Mouse (Mus musculus): ENCODE data around the gene Sestd1. TPM values are rescaled to one million over a fixed set of nuclear protein-coding genes. Genes with fewer than 3 reads are reported as not detected.

Sestd1 gene
- polyA plus RNA-seq (2012; fragmentation: generic; extraction: Trizol) = 11.3 TPM

DNA sequence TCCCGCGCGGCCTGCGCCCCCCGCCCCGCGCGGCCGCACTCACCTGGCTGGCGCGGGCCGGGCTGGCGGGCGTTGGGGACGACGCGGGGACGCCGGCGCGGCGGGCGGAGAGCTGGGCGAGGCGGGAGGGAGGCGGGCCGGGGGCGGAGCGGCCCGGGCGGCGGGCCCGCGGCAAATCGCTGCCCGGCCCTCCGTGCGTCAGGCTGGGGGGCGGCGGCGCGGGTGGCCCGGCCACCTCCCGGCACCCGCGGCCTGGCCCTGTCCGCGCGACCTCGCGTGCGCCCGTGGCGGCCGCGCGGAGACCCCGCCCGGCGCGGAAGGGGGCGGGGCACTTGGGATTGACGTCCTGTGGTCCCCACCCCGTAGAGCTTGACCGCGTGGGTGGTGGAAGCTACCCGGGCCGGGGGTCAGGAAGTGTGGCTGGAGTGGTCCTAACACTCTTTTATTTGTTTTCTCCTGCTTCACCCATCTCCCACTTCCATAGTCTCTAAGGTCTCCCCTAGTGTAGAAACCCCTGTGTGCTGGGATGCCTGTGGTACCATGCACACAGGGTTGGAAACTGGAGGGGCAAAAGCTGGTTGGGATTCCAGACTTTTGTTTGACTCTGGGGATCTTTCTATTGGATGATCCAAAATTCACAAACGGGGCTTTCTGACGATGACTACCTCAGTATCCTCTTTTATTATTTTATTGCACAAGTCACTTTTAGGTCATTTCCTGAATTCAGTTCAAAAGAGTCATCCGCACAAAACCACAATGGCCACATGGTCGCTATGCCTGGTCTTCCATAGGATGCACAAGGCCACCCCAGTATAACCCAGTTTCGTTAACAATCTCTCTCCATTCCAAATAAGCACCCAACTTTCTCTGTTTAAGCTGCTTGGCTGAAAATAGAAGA lies at the start of gene Sestd1:
Gene Sestd1 (minus strand): TSS at position 81 of the 898 bp plus-strand sequence.
- Histone ChIP-seq H3K4me3 (peak within 1 kb of the TSS; percentile 34), H3ac (ENCODE audit: control insufficient read depth, insufficient read length) (peak within 1 kb of the TSS; percentile 29), H3K79me2 (ENCODE audit: control insufficient read depth, insufficient read depth) (peaks cover 41% of the 10 kb centered on the region), H3K27me3 (ENCODE audit: control insufficient read depth, insufficient read depth, insufficient read length) (no peaks in the 10 kb centered on the region), H3K4me2 (ENCODE audit: low read depth) (peak within 1 kb of the TSS; percentile 86), H3K36me3 (ENCODE audit: control insufficient read depth, insufficient read depth) (no peaks in the 10 kb centered on the region)
- TF ChIP-seq CEBPB (IDR thresholded peaks at IDR 0.05; ENCODE audit: insufficient read depth, poor library complexity, severe bottlenecking) (peak; percentile 83), TCF12 (IDR thresholded peaks at IDR 0.05; ENCODE audit: insufficient read depth, poor library complexity, severe bottlenecking) (no peak), MYOD1 (IDR thresholded peaks at IDR 0.05; ENCODE audit: control insufficient read depth in 1 of 3, insufficient read length in 2 of 3, low read depth in 2 of 3) (peak in 1 of 3 experiments; percentile 9), MAX (IDR thresholded peaks at IDR 0.05; ENCODE audit: low read depth) (no peak), TCF3 (IDR thresholded peaks at IDR 0.05; ENCODE audit: insufficient read length, low read depth) (no peak), E2F4 (IDR thresholded peaks at IDR 0.05; ENCODE audit: insufficient read depth) (no peak), USF1 (IDR thresholded peaks at IDR 0.05; ENCODE audit: low read depth) (peak; percentile 57), MYOG (IDR thresholded peaks at IDR 0.05; ENCODE audit: control insufficient read depth in 1 of 3, insufficient read depth in 1 of 3, insufficient read length in 2 of 3, low read depth in 2 of 3) (peak in 1 of 3 experiments; percentile 17), POLR2A (IDR thresholded peaks at IDR 0.05; ENCODE audit: insufficient read length, low read depth) (peak; percentile 70), POLR2AphosphoS2 (IDR thresholded peaks at IDR 0.05; ENCODE audit: insufficient read length, low read depth) (peak; percentile 27), REST (IDR thresholded peaks at IDR 0.05; ENCODE audit: insufficient read depth, insufficient read length) (no peak), SRF (IDR thresholded peaks at IDR 0.05; ENCODE audit: control insufficient read depth, insufficient read length, low read depth) (no peak)

DNA sequence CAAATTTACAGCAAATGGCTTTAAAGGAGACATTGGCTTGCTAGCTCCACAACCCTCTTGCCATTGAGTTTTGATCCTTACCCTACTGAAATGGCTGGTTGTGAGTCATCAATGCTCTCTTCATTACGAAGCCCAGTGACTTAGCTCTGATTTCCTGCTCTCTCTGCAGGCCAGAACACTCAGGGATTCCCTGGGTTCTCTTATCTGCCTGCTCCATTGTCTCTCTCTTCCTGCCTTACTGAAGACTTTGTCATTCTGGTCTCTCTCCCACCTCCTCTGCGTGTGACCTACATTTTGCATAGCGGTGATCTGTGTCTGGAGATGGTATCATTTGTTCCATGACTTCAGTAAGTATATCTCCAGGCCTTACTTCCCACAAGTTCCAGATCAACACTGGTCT lies 46.9 kb upstream of the Sestd1 start:
- TF ChIP-seq MAX (IDR thresholded peaks at IDR 0.05; ENCODE audit: low read depth) (no peak), TCF12 (IDR thresholded peaks at IDR 0.05; ENCODE audit: insufficient read depth, poor library complexity, severe bottlenecking) (no peak), E2F4 (IDR thresholded peaks at IDR 0.05; ENCODE audit: insufficient read depth) (no peak), POLR2AphosphoS2 (IDR thresholded peaks at IDR 0.05; ENCODE audit: insufficient read length, low read depth) (no peak), USF1 (IDR thresholded peaks at IDR 0.05; ENCODE audit: low read depth) (no peak), MYOG (IDR thresholded peaks at IDR 0.05; ENCODE audit: control insufficient read depth in 1 of 3, insufficient read depth in 1 of 3, insufficient read length in 2 of 3, low read depth in 2 of 3) (no peak), TCF3 (IDR thresholded peaks at IDR 0.05; ENCODE audit: insufficient read length, low read depth) (no peak)
- Histone ChIP-seq H3K27me3 (ENCODE audit: control insufficient read depth, insufficient read depth, insufficient read length) (no peaks in the 10 kb centered on the region), H3K4me3 (no peak overlapping the region), H3ac (ENCODE audit: control insufficient read depth, insufficient read length) (no peak overlapping the region), H3K36me3 (ENCODE audit: control insufficient read depth, insufficient read depth) (no peaks in the 10 kb centered on the region), H3K4me2 (ENCODE audit: low read depth) (no peak overlapping the region), H3K79me2 (ENCODE audit: control insufficient read depth, insufficient read depth) (no peaks in the 10 kb centered on the region)

DNA sequence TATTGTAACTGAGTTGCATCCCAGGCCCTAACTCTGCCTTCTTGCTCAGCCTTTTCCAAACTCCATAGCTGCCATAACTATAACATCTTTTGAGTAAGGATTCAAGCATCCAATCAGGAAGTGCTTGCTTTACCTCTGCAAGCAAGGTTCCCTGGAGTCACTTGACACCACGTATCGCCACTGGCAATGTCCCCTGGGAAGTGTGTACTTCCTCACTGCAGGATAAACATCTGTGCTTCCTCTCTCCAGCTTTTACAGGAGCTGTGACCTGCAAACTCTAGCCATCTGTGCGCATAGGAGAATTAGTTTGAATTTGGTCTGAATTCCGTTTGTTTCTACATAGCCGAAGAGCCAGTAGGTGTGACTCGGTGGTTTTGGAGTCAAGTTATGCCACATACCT lies 43.3 kb upstream of the Sestd1 start:
- H3K79me2 ChIP-seq (ENCODE audit: control insufficient read depth, insufficient read depth) = no peaks in the 10 kb centered on the region
- H3K36me3 ChIP-seq (ENCODE audit: control insufficient read depth, insufficient read depth) = no peaks in the 10 kb centered on the region
- no peaks in the 10 kb centered on the region for H3K27me3 ChIP-seq (ENCODE audit: control insufficient read depth, insufficient read depth, insufficient read length)
- TF ChIP-seq MYOG (IDR thresholded peaks at IDR 0.05; ENCODE audit: control insufficient read depth in 1 of 3, insufficient read depth in 1 of 3, insufficient read length in 2 of 3, low read depth in 2 of 3) (no peak), SRF (IDR thresholded peaks at IDR 0.05; ENCODE audit: control insufficient read depth, insufficient read length, low read depth) (no peak), REST (IDR thresholded peaks at IDR 0.05; ENCODE audit: insufficient read depth, insufficient read length) (no peak), CEBPB (IDR thresholded peaks at IDR 0.05; ENCODE audit: insufficient read depth, poor library complexity, severe bottlenecking) (no peak), USF1 (IDR thresholded peaks at IDR 0.05; ENCODE audit: low read depth) (no peak), E2F4 (IDR thresholded peaks at IDR 0.05; ENCODE audit: insufficient read depth) (no peak), POLR2AphosphoS2 (IDR thresholded peaks at IDR 0.05; ENCODE audit: insufficient read length, low read depth) (no peak), MYOD1 (IDR thresholded peaks at IDR 0.05; ENCODE audit: control insufficient read depth in 1 of 3, insufficient read length in 2 of 3, low read depth in 2 of 3) (no peak), POLR2A (IDR thresholded peaks at IDR 0.05; ENCODE audit: insufficient read length, low read depth) (no peak), MAX (IDR thresholded peaks at IDR 0.05; ENCODE audit: low read depth) (no peak)
- H3ac ChIP-seq (ENCODE audit: control insufficient read depth, insufficient read length) = no peak overlapping the region
- H3K4me2 ChIP-seq (ENCODE audit: low read depth) = no peak overlapping the region
- no peak overlapping the region for H3K4me3 ChIP-seq

DNA sequence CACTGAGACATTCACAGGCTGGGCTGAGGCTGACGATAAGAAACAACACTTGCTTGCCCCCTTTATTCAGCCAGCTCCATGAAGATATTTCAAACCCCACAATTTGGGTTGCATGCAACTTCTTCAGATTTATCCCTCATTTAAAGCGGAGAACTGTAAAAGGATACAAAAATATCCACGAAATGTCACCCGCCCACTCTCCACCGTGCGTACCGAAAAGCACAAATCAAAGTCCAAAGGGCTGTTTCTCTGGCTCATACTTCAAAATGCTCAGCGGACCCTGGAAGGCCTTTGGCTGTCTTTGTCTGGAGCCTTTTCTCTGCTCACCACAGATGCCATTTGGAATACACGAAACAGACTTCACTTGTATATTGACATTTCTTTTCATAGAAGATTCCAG lies 42.8 kb upstream of the Sestd1 start:
- Histone ChIP-seq H3K4me2 (ENCODE audit: low read depth) (no peak overlapping the region), H3K36me3 (ENCODE audit: control insufficient read depth, insufficient read depth) (no peaks in the 10 kb centered on the region), H3ac (ENCODE audit: control insufficient read depth, insufficient read length) (no peak overlapping the region), H3K79me2 (ENCODE audit: control insufficient read depth, insufficient read depth) (no peaks in the 10 kb centered on the region), H3K27me3 (ENCODE audit: control insufficient read depth, insufficient read depth, insufficient read length) (no peaks in the 10 kb centered on the region), H3K4me3 (no peak overlapping the region)
- TF ChIP-seq MYOG (IDR thresholded peaks at IDR 0.05; ENCODE audit: control insufficient read depth in 1 of 3, insufficient read depth in 1 of 3, insufficient read length in 2 of 3, low read depth in 2 of 3) = no peak
- TF ChIP-seq USF1 (IDR thresholded peaks at IDR 0.05; ENCODE audit: low read depth) = no peak
- no peak for TF ChIP-seq E2F4 (IDR thresholded peaks at IDR 0.05; ENCODE audit: insufficient read depth)
- TF ChIP-seq POLR2A (IDR thresholded peaks at IDR 0.05; ENCODE audit: insufficient read length, low read depth) = no peak
- no peak for TF ChIP-seq SRF (IDR thresholded peaks at IDR 0.05; ENCODE audit: control insufficient read depth, insufficient read length, low read depth)
- no peak for TF ChIP-seq MYOD1 (IDR thresholded peaks at IDR 0.05; ENCODE audit: control insufficient read depth in 1 of 3, insufficient read length in 2 of 3, low read depth in 2 of 3)
- no peak for TF ChIP-seq TCF3 (IDR thresholded peaks at IDR 0.05; ENCODE audit: insufficient read length, low read depth)
- TF ChIP-seq MAX (IDR thresholded peaks at IDR 0.05; ENCODE audit: low read depth) = no peak
- TF ChIP-seq REST (IDR thresholded peaks at IDR 0.05; ENCODE audit: insufficient read depth, insufficient read length) = no peak
- no peak for TF ChIP-seq POLR2AphosphoS2 (IDR thresholded peaks at IDR 0.05; ENCODE audit: insufficient read length, low read depth)
- TF ChIP-seq CEBPB (IDR thresholded peaks at IDR 0.05; ENCODE audit: insufficient read depth, poor library complexity, severe bottlenecking) = no peak
- no peak for TF ChIP-seq TCF12 (IDR thresholded peaks at IDR 0.05; ENCODE audit: insufficient read depth, poor library complexity, severe bottlenecking)

All from myocyte (in vitro differentiated cells).